Mouse (Mus musculus): Measurements from ENCODE around the gene Aida.

GRCm38 (mm10) chr1:183248144-183248543 is 48.2 kb upstream of the Aida start:
- TF ChIP-seq CTCF (IDR thresholded peaks at IDR 0.05; ENCODE audit: low read depth) (no peak), EP300 (IDR thresholded peaks at IDR 0.05; ENCODE audit: low read depth) (peak; percentile 85)

Data from liver, embryonic 14.5 days (tissue).